Mouse (Mus musculus) cerebellum, adult 18-20 months (tissue): Measurements from ENCODE around the gene Ifnar1.

ENCODE experiments used
- DNase-seq, 2 experiments: peaks; one replicate each; pipeline ENCODE4 v3.0.0; 2021

Gene Ifnar1

GRCm38 (mm10) chr16:91545597-91546281 lies 60.7 kb downstream of the Ifnar1 start:
- DNase-seq: no peak

- peak; percentile 16 to 24 for DNase-seq
Observed at GRCm38 (mm10) chr16:91546391-91546835, 61.4 kb downstream of the Ifnar1 start.

- DNase-seq: peak; percentile 52 to 77
Observed at GRCm38 (mm10) chr16:91546836-91547741, 62.1 kb downstream of the Ifnar1 start, which contains the start of gene Ifngr2. Ifngr2 (plus strand) TSS chr16:91547072.

- no peak for DNase-seq
Observed at GRCm38 (mm10) chr16:91547974-91548373, 62.9 kb downstream of the Ifnar1 start.

GRCm38 (mm10) chr16:91548586-91548985 lies 63.5 kb downstream of the Ifnar1 start:
- no peak for DNase-seq

- DNase-seq: no peak
Observed at GRCm38 (mm10) chr16:91548996-91549395, 64.0 kb downstream of the Ifnar1 start.

- DNase-seq: no peak
Observed at GRCm38 (mm10) chr16:91549616-91550015, 64.6 kb downstream of the Ifnar1 start.

- no peak for DNase-seq
Observed at GRCm38 (mm10) chr16:91551081-91551524, 66.1 kb downstream of the Ifnar1 start.

GRCm38 (mm10) chr16:91552072-91552471 lies 67.0 kb downstream of the Ifnar1 start:
- DNase-seq: no peak

- no peak for DNase-seq
Observed at GRCm38 (mm10) chr16:91553625-91554024, 68.6 kb downstream of the Ifnar1 start.

GRCm38 (mm10) chr16:91555017-91555605 lies 70.1 kb downstream of the Ifnar1 start:
- no peak for DNase-seq

GRCm38 (mm10) chr16:91556659-91557058 lies 71.6 kb downstream of the Ifnar1 start:
- no peak for DNase-seq
